Mouse (Mus musculus): ENCODE results near the gene Nutm2.
"Not testable (repeated sequence)": the region's sequence is repeated elsewhere in the genome, so short reads cannot be mapped to it uniquely, and the experiment has no call there.

The Nutm2 gene

DNA sequence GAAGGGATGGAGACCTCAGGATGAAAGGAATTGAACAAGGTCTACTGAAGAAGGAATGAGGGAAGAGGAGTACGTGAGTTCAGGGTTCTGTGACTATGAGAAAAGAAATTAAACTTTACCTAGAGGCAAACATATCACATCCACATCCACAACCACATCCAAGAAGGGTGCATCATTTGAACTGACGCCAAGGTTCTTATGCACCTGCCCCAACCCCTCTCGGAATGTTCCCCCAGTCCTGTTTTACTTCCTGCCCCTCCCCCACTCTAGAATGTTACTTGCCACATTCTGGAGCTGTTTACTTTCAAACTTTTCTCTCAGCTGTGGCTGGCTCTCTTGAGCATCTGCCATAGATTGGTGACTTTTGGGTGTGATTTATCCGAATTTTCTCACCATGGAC, at the start of gene Nutm2:
Gene Nutm2 (plus strand): TSS at position 301 of the 400 bp plus-strand sequence.
- no peak for DNase-seq (ENCODE audit: low read depth in 1 of 2, low spot score in 2 of 2)

DNA sequence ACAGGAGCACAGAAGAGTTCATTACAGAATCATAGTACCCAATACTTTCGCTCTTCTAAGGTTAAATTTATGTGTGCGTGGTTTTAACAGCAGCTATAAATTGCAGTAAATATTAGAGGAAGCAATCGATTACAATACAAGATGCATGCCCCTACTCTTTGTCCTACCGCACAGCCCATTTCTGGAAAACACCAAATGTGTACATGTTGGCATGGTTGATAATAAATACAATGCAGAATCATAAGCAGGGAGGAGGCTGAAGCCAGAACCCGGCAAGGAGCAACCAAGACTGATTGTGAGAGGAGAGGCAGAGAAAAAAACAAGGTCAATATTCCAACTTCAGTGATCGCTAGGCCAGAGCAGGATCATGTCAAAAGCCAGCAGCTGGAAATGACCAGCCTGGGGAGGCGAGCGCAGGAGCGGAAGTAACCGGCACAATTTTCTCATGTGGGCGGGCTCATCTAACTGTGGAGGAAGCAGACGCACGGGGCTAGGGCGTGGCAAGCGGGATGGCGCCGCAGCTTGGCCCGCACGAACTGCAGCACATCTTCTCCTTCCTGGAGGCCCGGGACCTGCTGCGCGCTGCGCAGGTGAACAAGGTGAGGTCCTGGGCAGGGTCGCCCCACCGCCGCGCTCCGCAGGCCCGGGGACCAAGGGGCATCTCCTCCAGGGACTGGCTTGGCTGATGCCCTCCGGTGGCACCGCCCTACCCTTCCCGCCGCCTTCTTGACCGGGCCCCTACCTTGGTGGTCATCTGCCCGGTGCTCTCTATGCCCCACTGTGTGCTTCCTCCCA, 49.5 kb upstream of the Nutm2 start, which contains the start of gene Fbxw17:
Gene Fbxw17 (plus strand): TSS at position 476 of the 795 bp plus-strand sequence.
- peak; percentile 29 to 34 for DNase-seq (ENCODE audit: low read depth in 1 of 2, low spot score in 2 of 2)

DNA sequence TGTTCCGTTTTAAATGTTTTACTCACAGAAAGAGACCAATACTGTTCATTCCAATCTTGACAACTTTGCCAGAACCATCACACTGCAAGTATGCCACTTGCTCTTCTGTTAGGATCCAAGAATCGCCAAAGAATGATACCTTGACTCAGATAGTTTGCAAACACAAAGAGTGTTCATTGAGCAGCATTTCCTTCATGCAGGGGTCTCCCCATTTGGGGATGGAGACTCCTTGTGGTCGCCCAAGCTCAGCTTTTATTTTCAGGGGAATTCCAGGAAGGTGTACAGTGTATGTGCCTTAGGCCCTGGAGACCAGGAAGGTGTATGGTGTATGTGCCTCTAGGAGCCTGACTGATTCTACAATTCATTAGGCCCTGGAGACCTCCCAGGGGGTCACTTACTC, 48.7 kb upstream of the Nutm2 start:
- DNase-seq (ENCODE audit: low read depth in 1 of 2, low spot score in 2 of 2): no peak

DNA sequence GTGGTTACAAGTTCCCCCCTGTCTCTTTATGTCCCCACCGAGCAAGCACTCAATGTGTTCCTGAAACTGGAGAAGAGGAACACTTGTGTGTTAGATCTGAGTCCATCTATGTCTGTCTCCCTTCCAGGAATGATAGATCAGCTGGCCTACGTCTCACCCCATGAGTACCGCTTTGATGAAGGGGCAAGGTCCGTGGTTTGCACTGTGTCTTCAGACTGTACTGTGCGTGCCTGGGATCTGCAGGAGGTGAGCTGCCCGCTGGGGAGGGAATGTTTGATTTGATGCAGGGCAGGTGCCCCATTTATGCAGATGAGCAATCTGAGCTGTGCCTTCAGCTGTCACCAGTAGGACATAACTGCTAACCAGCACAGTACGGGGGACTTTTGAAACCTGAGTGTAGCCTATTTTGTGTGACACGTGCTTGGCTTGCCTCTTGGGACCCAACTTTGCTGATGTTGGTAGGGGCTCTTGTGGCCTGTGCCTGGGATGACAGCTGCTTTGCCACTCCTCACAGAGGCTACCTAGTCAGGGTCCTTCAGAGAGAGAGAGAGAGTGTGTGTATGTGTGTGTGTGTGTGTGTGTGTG, 43.4 kb upstream of the Nutm2 start:
- DNase-seq (ENCODE audit: low read depth in 1 of 2, low spot score in 2 of 2): no peak

DNA sequence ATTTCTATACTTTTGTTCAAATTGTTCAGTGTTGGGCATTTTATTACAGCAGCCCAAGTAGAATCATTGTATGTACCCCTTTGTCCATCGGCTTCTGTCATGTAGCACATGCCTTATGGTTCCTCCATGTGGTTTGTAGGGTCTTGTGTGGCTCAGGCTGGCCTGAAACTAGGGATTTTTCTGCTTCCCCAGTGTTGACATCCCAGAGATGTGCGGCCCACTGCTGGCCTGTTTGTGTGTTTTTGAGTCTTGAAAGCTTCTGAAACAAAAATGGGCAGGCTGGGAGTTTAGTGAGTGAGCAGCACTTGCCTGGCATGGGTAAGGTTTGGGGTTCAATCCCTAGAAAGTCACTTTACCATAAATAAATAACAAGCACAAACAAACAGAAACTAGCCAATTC, 42.6 kb upstream of the Nutm2 start:
- no peak for DNase-seq (ENCODE audit: low read depth in 1 of 2, low spot score in 2 of 2)

DNA sequence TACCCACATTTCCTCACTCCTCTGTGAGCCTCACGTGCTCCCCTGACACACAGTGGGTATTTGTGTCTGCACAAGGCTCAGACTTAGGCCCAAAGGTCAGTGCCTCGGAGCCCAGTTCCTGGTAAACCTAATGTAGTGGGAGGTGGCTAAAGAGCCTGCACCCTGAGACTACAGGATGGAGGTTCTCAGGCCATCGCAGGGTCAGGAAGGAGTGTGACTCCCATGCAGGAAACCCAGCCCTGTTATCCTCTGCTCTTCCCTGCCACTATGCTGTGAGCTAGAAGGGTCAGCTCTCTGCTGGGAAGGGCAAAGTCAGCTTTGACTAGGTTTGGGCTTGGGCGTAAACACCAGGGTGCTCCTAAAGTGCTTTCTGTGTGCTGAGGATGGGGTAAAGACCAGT, 40.4 kb upstream of the Nutm2 start:
- DNase-seq (ENCODE audit: low read depth in 1 of 2, low spot score in 2 of 2): no peak

DNA sequence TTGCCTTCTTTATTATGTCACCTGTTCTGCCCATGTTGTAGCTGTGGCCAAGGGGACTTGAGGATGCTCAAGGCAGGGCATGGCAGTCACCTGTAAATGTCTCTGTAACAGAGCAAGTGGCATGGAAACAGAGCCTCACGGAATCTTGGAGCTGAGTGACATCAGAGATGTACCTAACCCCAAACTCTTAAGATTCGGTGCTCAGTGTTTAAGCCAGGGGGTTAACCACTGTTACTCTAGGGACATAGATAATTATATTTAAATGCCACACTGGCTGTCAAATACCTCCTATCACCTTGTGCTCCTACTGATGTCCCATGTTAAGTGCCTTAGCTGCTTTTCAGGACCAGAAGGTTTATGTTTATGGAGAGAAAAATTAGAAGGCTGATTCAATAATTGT, 23.3 kb upstream of the Nutm2 start, which contains the start of gene Gm47429:
Gene Gm47429 (minus strand): TSS at position 101 of the 400 bp plus-strand sequence.
- no peak for DNase-seq (ENCODE audit: low read depth in 1 of 2, low spot score in 2 of 2)

DNA sequence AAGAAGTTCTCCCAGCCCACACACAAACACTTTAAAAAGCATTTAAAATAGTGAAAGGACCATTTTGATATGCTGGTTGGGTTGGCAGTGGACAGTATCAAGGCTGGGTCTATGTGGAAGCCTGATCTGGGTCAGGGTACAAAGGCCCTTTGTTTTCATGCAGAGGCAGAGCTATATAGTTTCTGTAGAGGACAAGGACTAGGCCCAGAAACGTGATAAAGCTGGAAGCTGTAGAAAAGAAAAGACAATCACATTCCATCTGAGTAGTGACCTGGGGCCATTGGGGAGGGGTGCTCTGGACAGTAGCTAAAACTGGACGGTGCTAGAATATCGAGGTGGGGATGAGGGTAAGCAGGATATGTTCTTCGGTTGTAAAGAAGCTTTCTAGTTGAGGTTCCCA, 21.8 kb upstream of the Nutm2 start:
- DNase-seq (ENCODE audit: low read depth in 1 of 2, low spot score in 2 of 2): no peak

DNA sequence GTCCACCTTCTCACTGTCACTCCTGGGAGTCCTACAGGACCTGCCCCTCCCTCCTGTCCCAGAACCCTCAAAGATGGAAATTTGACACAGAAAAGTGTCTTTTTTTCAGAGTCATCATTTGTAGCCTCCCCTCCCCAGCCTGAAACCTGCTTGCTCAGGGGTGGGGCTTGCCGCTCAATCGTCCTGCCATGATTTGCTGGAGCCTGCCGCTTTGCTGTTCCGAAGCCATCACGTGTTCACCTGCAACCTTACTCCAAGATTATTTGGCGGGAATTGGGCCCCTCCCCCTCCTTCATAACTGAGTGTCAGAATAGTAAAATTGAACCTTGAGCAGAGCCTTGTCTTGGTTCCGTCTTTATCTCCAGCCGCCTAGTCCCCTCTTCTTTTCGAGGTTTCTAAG, 14.8 kb upstream of the Nutm2 start:
- DNase-seq (ENCODE audit: low read depth in 1 of 2, low spot score in 2 of 2): not testable (repeated sequence)

DNA sequence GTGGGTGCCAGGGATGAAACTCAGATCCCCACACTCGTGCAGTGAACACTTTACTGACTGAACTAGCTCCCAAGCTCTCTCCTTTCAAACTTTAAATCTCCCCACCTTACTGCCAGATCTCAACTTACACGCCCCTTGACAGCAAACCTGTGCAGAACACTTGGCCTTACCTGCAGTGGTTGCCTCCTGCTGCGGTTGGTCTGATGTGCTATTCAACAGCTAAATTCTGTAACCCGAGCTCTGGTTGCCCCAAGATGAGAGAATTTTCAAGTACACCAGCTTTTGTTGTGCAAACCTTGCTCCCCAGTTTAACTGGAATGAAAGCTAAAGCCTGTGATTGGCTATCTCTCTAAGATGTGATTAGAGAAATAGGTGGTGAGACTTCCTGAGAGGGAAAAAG, 13.7 kb upstream of the Nutm2 start:
- DNase-seq (ENCODE audit: low read depth in 1 of 2, low spot score in 2 of 2): no peak

DNA sequence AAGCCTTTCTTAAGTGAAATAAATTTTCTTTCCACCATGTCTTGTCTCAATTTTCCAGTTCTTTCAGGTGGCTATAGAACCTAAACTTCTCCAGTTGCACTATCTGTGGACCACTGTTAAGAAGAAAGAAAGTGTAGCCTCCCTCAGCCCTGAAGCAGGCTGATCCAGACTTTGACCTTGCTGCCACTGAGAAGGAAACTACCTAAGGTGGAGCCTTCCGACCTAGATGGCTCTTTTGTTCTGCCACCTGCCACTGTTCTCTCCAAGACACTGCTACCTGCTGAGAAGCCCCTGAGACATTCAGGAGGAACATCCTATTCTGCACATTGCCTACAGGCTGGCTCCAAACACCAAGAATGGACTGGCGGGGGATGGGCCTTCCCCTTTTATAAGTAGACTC, 6.7 kb upstream of the Nutm2 start:
- not testable (repeated sequence) for DNase-seq (ENCODE audit: low read depth in 1 of 2, low spot score in 2 of 2)

DNA sequence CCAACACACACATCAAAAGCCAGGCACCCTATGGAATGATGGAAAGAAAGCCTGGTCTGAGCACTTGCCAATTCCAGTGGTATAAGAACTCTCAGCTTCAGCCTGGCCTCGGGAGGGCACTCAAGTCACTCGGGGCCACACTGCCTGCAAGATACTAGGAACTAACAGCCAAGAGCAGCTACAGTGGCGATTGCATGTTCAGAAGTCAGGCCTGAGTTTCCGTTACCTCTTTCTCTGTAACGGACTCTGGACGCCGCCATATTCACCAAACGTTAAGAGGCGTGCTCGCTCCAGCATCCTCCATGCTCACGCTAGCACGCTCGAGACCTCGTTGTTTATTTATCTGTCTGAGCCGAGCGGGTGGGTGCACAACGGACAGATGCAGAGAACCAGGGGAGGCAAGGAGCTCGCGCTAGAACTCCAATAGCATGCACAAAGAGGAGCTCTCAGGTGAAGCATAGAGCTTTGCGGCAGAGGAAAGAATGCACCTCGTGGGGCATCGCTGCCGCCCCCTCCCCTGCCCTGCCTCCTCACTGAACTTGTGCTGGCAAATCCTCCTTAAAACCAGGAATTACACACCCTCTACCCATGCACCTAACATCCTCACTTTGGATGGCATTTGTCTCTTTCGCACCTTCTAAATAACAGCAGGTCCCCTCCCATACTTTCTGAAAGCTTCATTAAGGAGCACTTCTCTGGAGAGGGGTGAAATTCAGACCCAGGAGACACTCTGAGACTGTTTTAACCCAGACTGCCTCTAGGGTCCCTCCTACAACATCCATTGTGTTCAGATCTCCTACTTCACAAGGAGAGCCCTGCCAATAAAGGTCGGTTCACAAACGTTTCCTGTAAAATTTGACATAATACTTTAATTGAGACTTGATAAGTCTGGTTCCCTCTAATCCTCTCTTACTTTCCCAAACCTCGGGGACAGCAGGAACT, 2.2 kb upstream of the Nutm2 start:
- no peak for DNase-seq (ENCODE audit: low read depth in 1 of 2, low spot score in 2 of 2)

DNA sequence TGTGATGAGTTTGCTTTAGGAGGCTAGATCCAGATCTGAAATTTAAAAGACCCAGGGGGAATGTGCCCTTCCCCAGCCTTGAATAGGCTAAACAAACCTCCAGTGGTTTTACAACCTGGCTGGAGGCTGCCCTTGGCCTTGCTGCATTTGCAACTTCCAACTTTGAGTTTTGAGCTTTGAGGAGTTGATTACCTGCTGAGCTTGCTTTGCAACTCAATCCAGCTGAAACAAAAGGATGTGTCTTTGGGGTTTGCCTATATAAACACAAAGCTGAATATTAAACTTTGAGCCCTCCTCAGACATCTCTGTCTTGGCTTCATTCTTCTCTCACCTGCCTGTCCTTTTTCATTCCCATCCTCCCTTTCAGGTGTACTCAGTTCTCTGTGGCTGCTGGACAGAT, 21.4 kb downstream of the Nutm2 start:
- DNase-seq (ENCODE audit: low read depth in 1 of 2, low spot score in 2 of 2): not testable (repeated sequence)

DNA sequence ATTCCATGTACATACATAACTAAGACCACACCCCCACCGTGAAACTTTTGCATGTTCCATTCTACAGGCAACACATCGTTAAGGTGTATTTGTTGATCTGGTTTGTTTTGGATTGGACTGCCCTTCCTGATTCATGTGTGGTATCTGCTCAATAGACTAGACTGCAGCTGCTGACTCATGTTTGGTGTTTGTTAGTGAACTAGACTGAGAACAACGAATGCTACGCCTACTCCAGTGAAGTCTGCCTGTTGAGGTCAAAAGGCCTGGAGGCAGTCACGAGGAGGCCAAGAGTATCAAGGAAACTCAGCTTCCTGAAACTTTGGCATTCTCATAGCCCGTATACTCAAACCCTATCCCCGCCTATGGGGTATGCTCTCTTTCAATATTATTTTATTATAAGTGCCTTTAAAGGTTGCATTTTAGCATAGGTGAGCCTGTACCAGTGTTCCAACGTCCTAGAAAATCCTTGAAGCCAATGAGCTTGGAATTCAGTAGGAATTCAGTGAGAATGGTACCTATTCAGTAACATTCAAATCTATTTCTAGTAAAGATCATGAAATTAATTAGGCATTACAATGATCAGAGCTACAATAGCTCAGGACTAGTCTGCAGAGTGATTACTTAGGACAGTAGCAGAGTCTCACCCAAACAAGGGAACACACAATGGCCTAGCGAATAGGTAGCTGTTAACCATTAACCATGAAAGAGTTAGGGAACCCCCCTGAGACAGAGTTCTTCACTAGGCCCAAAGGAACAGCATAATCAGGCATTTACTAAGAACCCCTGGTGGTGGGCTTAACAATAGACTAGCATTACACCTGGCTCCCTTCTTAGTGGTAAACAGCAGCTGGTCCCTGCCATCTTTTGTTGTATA, 43.6 kb downstream of the Nutm2 start:
- not testable (repeated sequence) for DNase-seq (ENCODE audit: low read depth in 1 of 2, low spot score in 2 of 2)
